Comparison of ENCODE assay signal across 14 mouse cellular contexts in genomic region chr3:106787972-106788371, GRCm38 (mm10). TPM values are rescaled to one million over a fixed set of nuclear protein-coding genes. Genes with fewer than 3 reads are reported as not detected.
A peak's percentile ranks its signal among the peaks of the same experiment; 100 is the strongest.
DNase-seq lines count a peak whose midpoint lies in the region; ATAC-seq and TF ChIP-seq lines count a peak whose summit lies in the region.
"Had no signal": no experiment of that assay in that cellular context is flagged by ENCODE, and none has a peak within 500 bp of the region (broad histone marks: within the 10 kb centered on the region; RNA-seq: fewer than 3 reads in every experiment).

No protein-coding gene starts in this region.

- H3K4me2 ChIP-seq in lung, postnatal 0 days (replicated peaks; ENCODE audit: low read depth, low read length): no peak overlapping the region
- peak overlapping the region; percentile 100 for H3K4me2 ChIP-seq in CH12.LX (ENCODE audit: insufficient read depth, low read depth, poor library complexity, severe bottlenecking)
- H3K4me2 ChIP-seq: embryonic facial prominence, embryonic 13.5 days; midbrain, embryonic 15.5 days had no signal

- no peak for TF ChIP-seq CTCF in lung, postnatal 0 days (IDR thresholded peaks at IDR 0.05)
- TF ChIP-seq CTCF in CH12.LX (conservative IDR thresholded peaks at IDR 0.05 in 1 of 2, IDR thresholded peaks at IDR 0.05 in 1 of 2; ENCODE audit: low read depth in 2 of 2, low read length in 2 of 2): no peak

- in situ Hi-C loops in CH12.LX (cut with MboI; ENCODE audit: low pct_ligation_motif_present, low pct_unique_long_range_greater_than_20kb, low sequenced_read_pairs): no loop called here

- H3K9me3 ChIP-seq in lung, postnatal 0 days (ENCODE audit: low read length): no peaks in the 10 kb centered on the region
- no peaks in the 10 kb centered on the region for H3K9me3 ChIP-seq in CH12.LX (replicated peaks; ENCODE audit: low read length)
- H3K9me3 ChIP-seq: embryonic facial prominence, embryonic 13.5 days; midbrain, embryonic 15.5 days had no signal

- H3K36me3 ChIP-seq in lung, postnatal 0 days (ENCODE audit: insufficient read depth, low read length): no peaks in the 10 kb centered on the region
- H3K36me3 ChIP-seq in CH12.LX (replicated peaks in 1 of 2; ENCODE audit: control insufficient read depth in 1 of 2, insufficient read depth in 1 of 2, low read length in 1 of 2): peaks cover 0 to 4% of the 10 kb centered on the region in 2 experiments
- H3K36me3 ChIP-seq: embryonic facial prominence, embryonic 13.5 days; midbrain, embryonic 15.5 days had no signal

- dilution Hi-C loops in CH12.LX (cut with MboI; ENCODE audit: extremely low pct_ligation_motif_present, extremely low pct_unique_long_range_greater_than_20kb, low sequenced_read_pairs): no loop called here

- H3K4me3 ChIP-seq in lung, postnatal 0 days (ENCODE audit: low read depth, low read length): no peak overlapping the region
- peak overlapping the region; percentile 57 to 82 (median 64) for H3K4me3 ChIP-seq in CH12.LX (replicated peaks in 1 of 3; ENCODE audit: low read depth in 2 of 3, low read length in 2 of 3, poor library complexity in 1 of 3)
- H3K4me3 ChIP-seq: embryonic facial prominence, embryonic 13.5 days; midbrain, embryonic 15.5 days had no signal

- no peak overlapping the region for H3K9ac ChIP-seq in lung, postnatal 0 days (replicated peaks; ENCODE audit: low read depth)
- H3K9ac ChIP-seq in CH12.LX (ENCODE audit: insufficient read depth, low read depth): peak overlapping the region; percentile 92
- H3K9ac ChIP-seq: embryonic facial prominence, embryonic 13.5 days; midbrain, embryonic 15.5 days had no signal

- peaks cover 44% of the 10 kb centered on the region for H3K79me2 ChIP-seq in CH12.LX (replicated peaks; ENCODE audit: control insufficient read depth, extremely low read depth, insufficient read depth, poor library complexity, severe bottlenecking)

- no peaks in the 10 kb centered on the region for H3K27me3 ChIP-seq in lung, postnatal 0 days (replicated peaks; ENCODE audit: insufficient read depth, low read length)
- H3K27me3 ChIP-seq in CH12.LX (replicated peaks): no peaks in the 10 kb centered on the region
- H3K27me3 ChIP-seq: embryonic facial prominence, embryonic 13.5 days; midbrain, embryonic 15.5 days had no signal

- H3K4me1 ChIP-seq in lung, postnatal 0 days (ENCODE audit: insufficient read depth, low read depth, low read length): no peaks in the 10 kb centered on the region
- peaks cover 0 to 30% of the 10 kb centered on the region in 2 experiments; a peak in 2 of 4 replicates for H3K4me1 ChIP-seq in CH12.LX (ENCODE audit: control insufficient read depth in 1 of 2, insufficient read depth in 2 of 2)
- H3K4me1 ChIP-seq: embryonic facial prominence, embryonic 13.5 days; midbrain, embryonic 15.5 days had no signal

- no peak for TF ChIP-seq RAD21 in CH12.LX (IDR thresholded peaks at IDR 0.05; ENCODE audit: low read depth, low read length)

- TF ChIP-seq POLR2A in CH12.LX (IDR thresholded peaks at IDR 0.05; ENCODE audit: low read depth, low read length): no peak

- peak; percentile 12 for DNase-seq in lung, postnatal 0 days (ENCODE audit: low spot score)
- no peak for DNase-seq in lung, postnatal 10 days
- DNase-seq in CH12.LX (ENCODE audit: extremely low read depth): peak; percentile 43
- DNase-seq in induced T-regulatory cell, adult 2 months (ENCODE audit: low read depth): peak; percentile 90
- DNase-seq in naive thymus-derived CD4-positive, alpha-beta T cell, adult 2 months (ENCODE audit: low read depth): peak; percentile 90
- no peak for DNase-seq in frontal cortex, postnatal 25 days (ENCODE audit: low spot score in 2 of 2)
- DNase-seq in spleen, postnatal 10 days (ENCODE audit: low spot score in 2 of 2): no peak
- DNase-seq: adrenal gland, postnatal 14 days; cerebellum, adult 8-10 months had no signal

- ATAC-seq in lung, postnatal 0 days: no peak
- ATAC-seq: midbrain, embryonic 15.5 days had no signal

- H3K27ac ChIP-seq in lung, postnatal 0 days (ENCODE audit: low read length): no peak overlapping the region
- peak overlapping the region; percentile 75 for H3K27ac ChIP-seq in CH12.LX (ENCODE audit: insufficient read depth, low read depth)
- H3K27ac ChIP-seq: embryonic facial prominence, embryonic 13.5 days; midbrain, embryonic 15.5 days had no signal

- TF ChIP-seq EP300 in lung, postnatal 0 days (IDR thresholded peaks at IDR 0.05): no peak
- TF ChIP-seq EP300 in CH12.LX (IDR thresholded peaks at IDR 0.05; ENCODE audit: low read length): no peak

TF ChIP-seq in CH12.LX, 34 proteins besides CTCF, POLR2A, EP300 and RAD21:
- TF ChIP-seq ELF1 (IDR thresholded peaks at IDR 0.05; ENCODE audit: low read depth, low read length): 0 out of 2 replicates have a peak, but pooled peaks have one; percentile 43
- peak; percentile 19; the same call in 1 of the 2 replicates for TF ChIP-seq TCF12 (IDR thresholded peaks at IDR 0.05; ENCODE audit: low read depth, low read length)
- no peak for TF ChIP-seq MYC (IDR thresholded peaks at IDR 0.05; ENCODE audit: low read depth, low read length)
- peak; percentile 72; the same call in 1 of the 2 replicates for TF ChIP-seq MAX (IDR thresholded peaks at IDR 0.05; ENCODE audit: low read length)
- 0 out of 2 replicates have a peak, but pooled peaks have one; percentile 13 for TF ChIP-seq USF1 (IDR thresholded peaks at IDR 0.05; ENCODE audit: low read depth, low read length)
- TF ChIP-seq MXI1 (IDR thresholded peaks at IDR 0.05; ENCODE audit: low read depth, low read length): peak; percentile 70; the same call in 1 of the 2 replicates
- no peak for TF ChIP-seq BHLHE40 (IDR thresholded peaks at IDR 0.05; ENCODE audit: low read depth, low read length)
- TF ChIP-seq SIN3A (IDR thresholded peaks at IDR 0.05; ENCODE audit: low read length): no peak

RNA-seq across cellular contexts. Expression of gene Cd53, which starts 2.0 kb away (rescaled TPM):
- polyA plus RNA-seq in lung, postnatal 0 days (2015; fragmentation: Nextera tagmentation; extraction: Ambion mirVana): 30.9 and 31.2 TPM in 2 replicates
- 82.1 and 82.5 TPM in 2 replicates for total RNA-seq in CH12.LX (2012; rRNA removed)
- 450 and 467 TPM in 2 replicates for total RNA-seq in CH12.LX (2014; rRNA removed)
- polyA plus RNA-seq in CH12.LX (2012; ENCODE audit: insufficient read length, low read depth): 169 and 196 TPM in 2 replicates

RNA-seq across cellular contexts. Expression of gene Olfr266, which starts 38.1 kb away (rescaled TPM):
- not detected in 2 replicates for polyA plus RNA-seq in lung, postnatal 0 days (2015; fragmentation: Nextera tagmentation; extraction: Ambion mirVana)
- not detected in 2 replicates for total RNA-seq in CH12.LX (2012; rRNA removed)
- total RNA-seq in CH12.LX (2014; rRNA removed): not detected in 2 replicates
- polyA plus RNA-seq in CH12.LX (2012; ENCODE audit: insufficient read length, low read depth): not detected in 2 replicates
- total RNA-seq: adrenal gland, postnatal 14 days; heart, adult 8-10 months had no signal
- polyA plus RNA-seq: embryonic facial prominence, embryonic 13.5 days; limb, embryonic 11.5 days; midbrain, embryonic 15.5 days; stomach, embryonic 14.5 days had no signal

Comparison
In these comparisons a context has a peak if more than half of its experiments do, and no peak if none do; other contexts are left out.
1. DNase-seq: peak in lung, postnatal 0 days (single experiment), CH12.LX (single experiment), induced T-regulatory cell, adult 2 months (single experiment) and naive thymus-derived CD4-positive, alpha-beta T cell, adult 2 months (single experiment); none in lung, postnatal 10 days (single experiment), frontal cortex, postnatal 25 days (0 of 2) and spleen, postnatal 10 days (0 of 2).